Mouse (Mus musculus) adrenal gland, adult 8-10 months (tissue): Measurements from ENCODE around the gene Dnah2. TPM values are rescaled to one million over a fixed set of nuclear protein-coding genes. Genes with fewer than 3 reads are reported as not detected.
"Not testable (repeated sequence)": the region's sequence is repeated elsewhere in the genome, so short reads cannot be mapped to it uniquely, and the experiment has no call there.

Experiments
- DNase-seq: peaks from one replicate; pipeline ENCODE4 v3.0.0; 2022
- total RNA-seq, 4 experiments: library from RNA; stranded (reverse); gene quantifications; 2 replicates each; pipeline ENCODE4 v1.2.4; 2022

The Dnah2 gene
- total RNA-seq, 4 experiments from 2014 or later: 0.14 to 1.0 (median 0.70) TPM

GRCm38 (mm10) chr11:69406867-69407723 lies 141.8 kb downstream of the Dnah2 start:
- no peak for DNase-seq

GRCm38 (mm10) chr11:69406282-69406681 lies 142.6 kb downstream of the Dnah2 start:
- no peak for DNase-seq

GRCm38 (mm10) chr11:69405397-69406200 lies 143.3 kb downstream of the Dnah2 start:
- DNase-seq: no peak

GRCm38 (mm10) chr11:69404595-69405396 lies 144.1 kb downstream of the Dnah2 start:
- no peak for DNase-seq

- DNase-seq: no peak
Measured at GRCm38 (mm10) chr11:69403691-69404594, 145.0 kb downstream of the Dnah2 start.

GRCm38 (mm10) chr11:69401987-69402386 lies 146.9 kb downstream of the Dnah2 start:
- DNase-seq: no peak

GRCm38 (mm10) chr11:69401210-69401637 lies 147.7 kb downstream of the Dnah2 start:
- peak; percentile 84 for DNase-seq

GRCm38 (mm10) chr11:69400083-69400850 lies 148.6 kb downstream of the Dnah2 start:
- DNase-seq: no peak

- no peak for DNase-seq
Measured at GRCm38 (mm10) chr11:69399201-69400082, 149.5 kb downstream of the Dnah2 start.

- DNase-seq: no peak
Measured at GRCm38 (mm10) chr11:69398486-69399200, 150.3 kb downstream of the Dnah2 start.

- no peak for DNase-seq
Measured at GRCm38 (mm10) chr11:69398059-69398458, 150.9 kb downstream of the Dnah2 start, which contains the start of gene Tmem88. Gene Tmem88, minus strand, starts transcription at chr11:69398234.

GRCm38 (mm10) chr11:69397581-69398057 lies 151.3 kb downstream of the Dnah2 start:
- DNase-seq: no peak

- no peak for DNase-seq
Measured at GRCm38 (mm10) chr11:69396772-69397171, 152.1 kb downstream of the Dnah2 start.

GRCm38 (mm10) chr11:69395634-69396373 lies 153.1 kb downstream of the Dnah2 start:
- DNase-seq: peak; percentile 97

- peak; percentile 89 for DNase-seq
Measured at GRCm38 (mm10) chr11:69395235-69395633, 153.7 kb downstream of the Dnah2 start, which contains the start of the genes Naa38 and Cyb5d1. Gene Naa38, plus strand, starts transcription at chr11:69395487. Gene Cyb5d1, minus strand, starts transcription at chr11:69395631.

- not testable (repeated sequence) for DNase-seq
Measured at GRCm38 (mm10) chr11:69394591-69395167, 154.2 kb downstream of the Dnah2 start.

GRCm38 (mm10) chr11:69390400-69391034 lies 158.4 kb downstream of the Dnah2 start:
- DNase-seq: no peak
